Mouse (Mus musculus) hindbrain, postnatal 0 days (tissue): ENCODE results near the gene Cbx3. TPM values are rescaled to one million over a fixed set of nuclear protein-coding genes. Genes with fewer than 3 reads are reported as not detected.
A peak's percentile ranks its signal among the peaks of the same experiment; 100 is the strongest.

Experiments used
- ATAC-seq: fragments of 200-750 bp; cut with Nextera tagmentation; 2 replicates; pipeline ENCODE4 v1.8.0; 2017; ENCODE audit warnings: mild to moderate bottlenecking, moderate TSS enrichment, moderate library complexity
- DNase-seq: peaks from one replicate; pipeline ENCODE4 v3.0.0-alpha.2; 2015; ENCODE audit warnings: low spot score
- H3K27ac ChIP-seq: fragments of 300-500 bp; sonication (generic); 2 replicates; pipeline ENCODE4 v1.5.1; 2014; ENCODE audit warnings: mild to moderate bottlenecking
- H3K27me3 ChIP-seq: fragments of 300-500 bp; sonication (generic); 2 replicates; pipeline ENCODE4 v1.6.1; 2014; ENCODE audit warnings: low read length, mixed read lengths; ENCODE audit not compliant: insufficient read depth
- H3K36me3 ChIP-seq: fragments of 300-500 bp; sonication (generic); 2 replicates; pipeline ENCODE4 v1.6.1; 2014; ENCODE audit warnings: low read length, mixed read lengths; ENCODE audit not compliant: insufficient read depth
- H3K4me1 ChIP-seq: fragments of 300-500 bp; sonication (generic); 2 replicates; pipeline ENCODE4 v1.6.1; 2014; ENCODE audit warnings: antibody characterized with exemption, low read length, mixed read lengths; ENCODE audit not compliant: insufficient read depth
- H3K4me2 ChIP-seq: fragments of 300-500 bp; sonication (generic); 2 replicates; pipeline ENCODE4 v1.6.1; 2014; ENCODE audit warnings: low read depth, mild to moderate bottlenecking, low read length, moderate library complexity, mixed read lengths
- H3K4me3 ChIP-seq: fragments of 300-500 bp; sonication (generic); 2 replicates; pipeline ENCODE4 v1.5.1; 2014; ENCODE audit warnings: low read length
- H3K9ac ChIP-seq: fragments of 300-500 bp; sonication (generic); replicated peaks from 2 replicates; pipeline ENCODE4 v1.6.1; 2014; ENCODE audit warnings: mild to moderate bottlenecking, low read length, moderate library complexity, mixed read lengths
- H3K9me3 ChIP-seq: fragments of 300-500 bp; sonication (generic); 2 replicates; pipeline ENCODE4 v1.6.1; 2016; ENCODE audit warnings: low read length, mixed read lengths
- CTCF ChIP-seq: IDR thresholded peaks from 2 replicates; pipeline ENCODE4 v1.5.1; 2016; ENCODE audit warnings: antibody characterized with exemption, control low read depth, low read depth
- WGBS: fragments of 180-500 bp; shearing (Covaris S2); extraction: QIAGEN DNeasy Blood & Tissue Kit; methylation state at CpG from one replicate; pipeline ENCODE4 v1.1.7; 2014; 5-methylcytosine and 5-hydroxymethylcytosine counted together
- polyA plus RNA-seq: library from polyadenylated mRNA; unstranded; fragments of >200 nt; fragmentation: Nextera tagmentation; extraction: Ambion mirVana; gene quantifications from 2 replicates; pipeline ENCODE4 v1.2.1, GENCODE M21; 2015
- total RNA-seq: library from RNA; depleted of rRNA; stranded (reverse); fragments of >200 nt; gene quantifications from 2 replicates; pipeline ENCODE4 v1.2.3, GENCODE M21; 2014; rRNA removed

Gene Cbx3
- total and polyA plus RNA-seq, 2 experiments from 2014 or later: 82.1 to 463 TPM

DNA sequence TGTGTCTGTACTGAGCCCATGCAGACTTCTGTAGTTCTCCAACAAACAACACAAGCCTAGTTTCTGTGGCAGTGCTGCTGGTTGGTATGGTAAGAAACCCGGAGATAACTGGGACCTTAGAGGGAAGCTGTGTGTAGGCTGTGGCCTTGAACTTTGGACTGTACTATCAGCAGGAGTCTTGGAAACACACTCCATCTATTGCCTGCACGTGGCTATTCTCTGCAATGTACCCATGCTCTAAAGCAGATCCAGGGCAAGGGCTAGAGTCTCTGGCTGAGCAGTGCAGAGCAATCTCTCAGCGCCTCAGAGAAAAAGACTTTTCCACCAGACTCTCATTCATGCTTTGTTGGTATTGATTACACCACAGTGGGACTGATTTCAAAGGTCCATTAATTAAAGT is 43.6 kb downstream of the Cbx3 start:
- TF ChIP-seq CTCF: no peak
- WGBS: 71% methylated on average over 3 of the region's 3 CpGs
- Histone ChIP-seq H3K9me3 (no peaks in the 10 kb centered on the region), H3K27me3 (no peaks in the 10 kb centered on the region), H3K4me1 (0 out of 2 replicates have a peak, but pooled peaks cover 1% of the 10 kb centered on the region), H3K9ac (no peak overlapping the region), H3K36me3 (no peaks in the 10 kb centered on the region), H3K4me3 (no peak overlapping the region), H3K4me2 (no peak overlapping the region), H3K27ac (no peak overlapping the region)
- DNase-seq (no peak), ATAC-seq (no peak)

DNA sequence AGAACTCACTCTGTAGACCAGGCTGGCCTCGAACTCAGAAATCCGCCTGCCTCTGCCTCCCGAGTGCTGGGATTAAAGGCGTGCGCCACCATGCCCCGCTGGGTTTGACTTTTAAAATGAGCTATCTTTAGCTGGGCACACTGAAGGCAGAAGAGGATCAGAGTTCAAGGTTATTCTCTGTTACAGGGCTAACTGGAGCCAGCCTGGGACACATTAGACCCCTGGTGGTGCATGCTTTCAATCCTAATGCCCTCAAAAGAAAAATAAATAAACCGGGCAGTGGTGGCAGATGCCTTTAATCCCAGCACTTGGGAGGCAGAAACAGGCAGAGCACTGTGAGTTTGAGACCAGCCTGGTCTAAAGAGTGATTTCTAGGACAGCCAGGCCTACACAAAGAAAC is 44.7 kb downstream of the Cbx3 start:
- Histone ChIP-seq H3K9ac (no peak overlapping the region), H3K27ac (no peak overlapping the region), H3K4me3 (no peak overlapping the region), H3K4me2 (no peak overlapping the region), H3K4me1 (no peaks in the 10 kb centered on the region), H3K36me3 (no peaks in the 10 kb centered on the region), H3K9me3 (no peaks in the 10 kb centered on the region), H3K27me3 (no peaks in the 10 kb centered on the region)
- ATAC-seq (no peak), DNase-seq (no peak)
- 93% methylated on average over 7 of the region's 7 CpGs for WGBS
- no peak for TF ChIP-seq CTCF

DNA sequence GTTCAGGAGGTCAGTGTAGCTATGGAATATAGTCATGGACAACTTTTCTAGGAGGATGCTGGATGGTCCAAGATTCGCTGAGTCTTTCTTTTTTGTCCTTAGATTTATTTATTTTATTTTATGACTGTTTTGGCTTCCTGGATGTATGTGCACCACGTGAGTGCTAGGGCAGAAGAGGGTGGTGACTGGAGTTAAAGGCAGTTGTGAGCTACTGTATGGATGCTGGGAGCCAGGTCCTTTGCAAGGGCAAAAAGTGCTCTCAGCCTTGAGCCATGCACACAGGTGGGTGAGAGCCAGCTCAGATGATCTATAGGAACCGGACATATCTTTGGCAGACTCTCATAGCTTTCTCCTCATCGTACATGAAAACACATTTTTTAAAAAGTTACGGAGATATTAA is 53.1 kb downstream of the Cbx3 start:
- H3K27me3 ChIP-seq: no peaks in the 10 kb centered on the region
- no peak for ATAC-seq
- 0 out of 2 replicates have a peak, but pooled peaks cover 10% of the 10 kb centered on the region for H3K4me1 ChIP-seq
- DNase-seq: no peak
- peak overlapping the region; percentile 72 for H3K4me2 ChIP-seq
- H3K36me3 ChIP-seq: no peaks in the 10 kb centered on the region
- H3K4me3 ChIP-seq: peak overlapping the region; percentile 79
- TF ChIP-seq CTCF: no peak
- WGBS: 19% methylated on average over 5 of the region's 5 CpGs
- H3K9ac ChIP-seq: peak overlapping the region; percentile 71; the same call in 1 of the 2 replicates
- H3K9me3 ChIP-seq: no peaks in the 10 kb centered on the region
- H3K27ac ChIP-seq: 0 out of 2 replicates have a peak overlapping the region, but pooled peaks have one; percentile 79

DNA sequence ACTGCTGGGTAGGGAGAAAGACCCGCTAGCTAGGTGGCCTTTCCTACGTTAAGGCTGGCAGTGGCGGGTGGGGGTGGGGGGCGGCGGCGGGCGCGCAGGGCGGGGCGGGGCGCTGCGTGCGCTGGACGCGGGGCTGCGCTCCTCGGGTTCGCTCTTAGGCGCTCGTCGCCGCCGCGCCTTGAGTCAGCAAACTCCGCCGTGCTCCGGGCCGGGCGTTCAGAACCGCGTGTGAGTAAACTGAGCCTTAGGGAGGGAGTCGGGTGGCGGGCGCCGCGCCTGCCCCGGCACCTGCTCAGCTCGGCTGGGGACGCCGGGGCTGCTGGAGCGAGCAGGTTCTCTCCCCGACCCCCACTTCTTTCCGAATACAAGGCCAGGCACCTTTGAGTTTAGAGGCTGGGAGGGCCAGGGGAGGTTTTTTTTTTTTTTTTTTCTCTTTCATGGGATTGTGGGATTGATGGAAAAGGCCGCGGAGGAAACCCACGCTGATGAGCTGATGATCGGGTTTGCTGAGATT is 53.7 kb downstream of the Cbx3 start, which contains the start of gene Snx10:
Snx10 (plus strand) TSS at position 95 of the 514 bp plus-strand sequence.
- DNase-seq: peak; percentile 81
- no peak for TF ChIP-seq CTCF
- Histone ChIP-seq H3K9ac (peak within 1 kb of the TSS; percentile 71), H3K4me3 (peak within 1 kb of the TSS; percentile 79), H3K4me1 (0 out of 2 replicates have a peak, but pooled peaks cover 10% of the 10 kb centered on the region), H3K27me3 (no peaks in the 10 kb centered on the region), H3K27ac (peak within 1 kb of the TSS; percentile 79), H3K9me3 (no peaks in the 10 kb centered on the region), H3K4me2 (peak within 1 kb of the TSS; percentile 72), H3K36me3 (no peaks in the 10 kb centered on the region)
- ATAC-seq: peak; percentile 69
- under 1% methylated on average over 47 of the region's 47 CpGs for WGBS

DNA sequence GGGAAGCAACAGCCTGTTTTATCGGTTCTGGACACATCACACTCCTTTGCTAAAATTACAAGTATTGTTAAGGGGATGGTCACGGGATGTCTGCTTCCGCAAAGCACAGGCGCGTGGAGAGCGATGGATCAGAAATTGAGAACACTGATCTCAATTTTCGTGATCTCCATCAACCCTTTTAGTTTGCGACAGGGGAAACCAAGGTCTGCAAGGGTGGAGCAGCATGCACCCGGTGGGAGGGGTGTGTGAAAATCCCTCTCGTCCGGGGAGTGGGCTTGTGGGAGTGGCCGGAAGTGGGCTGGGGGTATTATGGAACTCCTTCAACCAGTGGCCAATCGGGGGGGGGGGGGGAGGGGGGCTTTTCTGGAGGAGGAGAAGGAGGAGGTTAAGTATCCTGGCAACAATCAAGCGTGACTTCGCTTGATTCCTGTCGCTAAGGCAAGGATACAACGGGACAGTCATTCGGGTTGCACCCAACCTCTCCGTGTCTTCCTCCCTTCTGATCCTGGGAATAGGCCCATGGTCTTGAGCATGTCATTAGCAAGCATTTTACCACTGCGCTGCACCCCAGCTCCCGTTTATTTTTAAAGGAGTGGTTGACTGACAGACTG is 54.3 kb downstream of the Cbx3 start:
- DNase-seq (peak; percentile 79), ATAC-seq (peak; percentile 86)
- Histone ChIP-seq H3K9ac (peak overlapping the region; percentile 71), H3K9me3 (no peaks in the 10 kb centered on the region), H3K27ac (peak overlapping the region; percentile 79; the same call in 1 of the 2 replicates), H3K4me3 (peak overlapping the region; percentile 79), H3K27me3 (no peaks in the 10 kb centered on the region), H3K4me1 (peaks cover 15% of the 10 kb centered on the region; the same call in 1 of the 2 replicates), H3K36me3 (no peaks in the 10 kb centered on the region), H3K4me2 (peak overlapping the region; percentile 72)
- TF ChIP-seq CTCF: no peak
- under 1% methylated on average over 20 of the region's 21 CpGs for WGBS

DNA sequence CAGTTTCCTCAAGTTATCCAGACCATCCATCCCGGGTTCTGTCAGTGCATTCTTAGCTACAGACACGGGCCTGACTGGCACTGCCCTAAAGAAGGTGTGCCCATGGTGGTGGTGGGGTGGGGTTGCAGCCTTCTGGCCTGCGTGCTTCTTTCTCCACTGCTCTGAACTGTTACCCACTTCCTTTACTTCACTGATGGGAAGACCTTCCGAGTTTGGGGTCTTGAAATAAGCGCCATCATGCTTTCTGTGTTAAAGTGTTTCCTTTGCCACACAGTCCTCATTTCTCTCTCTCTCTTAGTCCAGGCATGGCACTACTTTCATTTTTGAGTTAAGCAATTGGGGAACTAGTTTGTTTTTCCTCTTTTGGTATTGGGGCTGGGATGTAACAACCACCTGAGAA is 54.8 kb downstream of the Cbx3 start:
- WGBS: 34% methylated on average over 5 of the region's 5 CpGs

DNA sequence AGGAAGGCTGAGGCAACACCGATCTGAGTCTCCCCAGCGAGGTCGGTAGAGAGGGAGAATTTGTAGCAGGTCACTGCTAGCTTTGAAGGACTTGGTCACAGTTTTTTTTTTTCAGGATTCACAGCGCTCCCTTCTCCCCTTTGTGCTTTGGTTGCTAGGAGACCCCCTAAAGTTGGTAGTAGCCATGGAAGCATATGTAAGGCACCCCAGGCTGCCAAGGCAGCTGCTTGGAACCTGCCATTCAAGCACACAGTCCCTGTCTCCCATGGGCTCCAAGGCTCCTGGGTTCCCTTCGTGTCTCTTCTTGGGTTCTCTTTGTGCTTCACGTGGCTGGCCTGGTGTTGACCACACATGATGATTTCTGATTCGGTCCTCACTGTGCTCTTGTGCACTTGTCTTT is 59.3 kb downstream of the Cbx3 start:
- WGBS: 17% methylated on average over 7 of the region's 7 CpGs
- H3K27me3 ChIP-seq: no peaks in the 10 kb centered on the region
- H3K27ac ChIP-seq: peak overlapping the region; percentile 41
- peaks cover 20% of the 10 kb centered on the region; the same call in 1 of the 2 replicates for H3K4me1 ChIP-seq
- DNase-seq: peak; percentile 65
- H3K4me3 ChIP-seq: no peak overlapping the region
- no peak overlapping the region for H3K4me2 ChIP-seq
- H3K9ac ChIP-seq: no peak overlapping the region
- H3K9me3 ChIP-seq: no peaks in the 10 kb centered on the region
- ATAC-seq: peak; percentile 75
- H3K36me3 ChIP-seq: no peaks in the 10 kb centered on the region
- TF ChIP-seq CTCF: no peak

More for the DNA sequence above, 54.8 kb downstream of the Cbx3 start:
- Histone ChIP-seq H3K9ac (peak overlapping the region; percentile 71; the same call in 1 of the 2 replicates), H3K27ac (peak overlapping the region; percentile 54; the same call in 1 of the 2 replicates), H3K4me3 (peak overlapping the region; percentile 79), H3K36me3 (no peaks in the 10 kb centered on the region), H3K4me1 (peaks cover 20% of the 10 kb centered on the region; the same call in 1 of the 2 replicates), H3K4me2 (peak overlapping the region; percentile 72), H3K27me3 (no peaks in the 10 kb centered on the region), H3K9me3 (no peaks in the 10 kb centered on the region)
- peak; percentile 25 for ATAC-seq
- TF ChIP-seq CTCF: no peak
- no peak for DNase-seq

Other genes with a start within 250 kb of the Cbx3 start
- gene Nfe2l3, start 37.7 kb upstream of the Cbx3 start, total RNA-seq: 7.8 and 11.5 TPM in 2 replicates
- 5.2 and 5.3 TPM in 2 replicates for gene Nfe2l3, start 37.7 kb upstream of the Cbx3 start, polyA plus RNA-seq
- 143 and 192 TPM in 2 replicates for gene Hnrnpa2b1, start 466 bp upstream of the Cbx3 start, total RNA-seq
- gene Hnrnpa2b1, start 466 bp upstream of the Cbx3 start, polyA plus RNA-seq: 876 and 940 TPM in 2 replicates
- gene Snx10, start 53.5 kb downstream of the Cbx3 start, total RNA-seq: 45.5 and 46.7 TPM in 2 replicates
- 75.2 and 83.9 TPM in 2 replicates for gene Snx10, start 53.5 kb downstream of the Cbx3 start, polyA plus RNA-seq